Mouse (Mus musculus) liver, embryonic 14.5 days (tissue): ENCODE data around the gene Abca2. TPM values are rescaled to one million over a fixed set of nuclear protein-coding genes. Genes with fewer than 3 reads are reported as not detected.
A peak's percentile ranks its signal among the peaks of the same experiment; 100 is the strongest.

Experiments
- ATAC-seq: fragments of 200-750 bp; cut with Nextera tagmentation; 2 replicates; pipeline ENCODE4 v1.8.0; 2017; ENCODE audit warnings: moderate number of reproducible peaks, mild to moderate bottlenecking, moderate library complexity; ENCODE audit not compliant: insufficient read depth
- DNase-seq, 3 experiments: peaks; one replicate each; pipeline ENCODE4 v3.0.0-alpha.2; 2012 to 2013; ENCODE audit warnings: low read depth in 3 of 3, low spot score in 3 of 3
- H3K27ac ChIP-seq: fragments of 300-500 bp; sonication (generic); 2 replicates; pipeline ENCODE4 v1.5.1; 2014; ENCODE audit warnings: moderate library complexity, mild to moderate bottlenecking, control low read depth, inconsistent platforms
- H3K27me3 ChIP-seq: fragments of 300-500 bp; sonication (generic); 2 replicates; pipeline ENCODE4 v1.6.1; 2014; ENCODE audit warnings: mild to moderate bottlenecking, low read length, moderate library complexity; ENCODE audit not compliant: control insufficient read depth, insufficient read depth
- H3K36me3 ChIP-seq: fragments of 300-500 bp; sonication (generic); replicated peaks from 2 replicates; pipeline ENCODE4 v1.6.1; 2014; ENCODE audit warnings: low read depth; ENCODE audit not compliant: control insufficient read depth, insufficient read depth
- H3K4me1 ChIP-seq, 2 experiments: fragments of 200-500 bp in 1 of 2; fragments of 300-500 bp in 1 of 2; sonication (generic) in 1 of 2; replicated peaks; 2 replicates each; pipeline ENCODE4 v1.6.1; 2012 to 2014; ENCODE audit warnings: antibody characterized with exemption in 1 of 2, inconsistent platforms in 1 of 2, low read length in 1 of 2; ENCODE audit not compliant: control insufficient read depth in 2 of 2, insufficient read depth in 2 of 2
- H3K4me2 ChIP-seq: fragments of 300-500 bp; sonication (generic); 2 replicates; pipeline ENCODE4 v1.6.1; 2014; ENCODE audit warnings: low read depth, mild to moderate bottlenecking, control low read depth, moderate library complexity
- H3K4me3 ChIP-seq, 2 experiments: fragments of 200-500 bp in 1 of 2; fragments of 300-500 bp in 1 of 2; sonication (generic) in 1 of 2; 2 replicates each; pipeline ENCODE4 v1.5.1; 2012 to 2014; ENCODE audit warnings: low read depth in 2 of 2, low read length in 2 of 2, mild to moderate bottlenecking in 2 of 2, control low read depth in 1 of 2, inconsistent platforms in 1 of 2, moderate library complexity in 1 of 2; ENCODE audit not compliant: insufficient read depth in 1 of 2
- H3K9ac ChIP-seq: fragments of 300-500 bp; sonication (generic); replicated peaks from 2 replicates; pipeline ENCODE4 v1.6.1; 2014; ENCODE audit warnings: mild to moderate bottlenecking, control low read depth, moderate library complexity
- H3K9me3 ChIP-seq: fragments of 300-500 bp; sonication (generic); 2 replicates; pipeline ENCODE4 v1.6.1; 2016; ENCODE audit warnings: low read length, mixed read lengths; ENCODE audit not compliant: control insufficient read depth
- CTCF ChIP-seq: IDR thresholded peaks from 2 replicates; pipeline ENCODE4 v1.5.1; 2016; ENCODE audit warnings: antibody characterized with exemption, low read depth, control low read depth
- EP300 ChIP-seq: IDR thresholded peaks from 2 replicates; pipeline ENCODE4 v1.6.1; 2016; ENCODE audit warnings: antibody characterized with exemption, low read depth
- WGBS: fragments of 180-500 bp; shearing (Covaris S2); extraction: QIAGEN DNeasy Blood & Tissue Kit; methylation state at CpG from one replicate; pipeline ENCODE4 v1.1.7; 2014; ENCODE audit not compliant: insufficient replicate concordance; 5-methylcytosine and 5-hydroxymethylcytosine counted together
- polyA plus RNA-seq, 2 experiments: library from polyadenylated mRNA; depleted of rRNA in 1 of 2; stranded (reverse) in 1 of 2; unstranded in 1 of 2; fragments of >200 nt; fragmentation: Nextera tagmentation in 1 of 2; extraction: Ambion mirVana in 1 of 2; gene quantifications; 2 replicates each; pipeline versions ENCODE4 v1.2.1 to v1.2.3; 2012 to 2014

The Abca2 gene
- polyA plus RNA-seq, 2 experiments, result 0.91 to 2.5 TPM

DNA sequence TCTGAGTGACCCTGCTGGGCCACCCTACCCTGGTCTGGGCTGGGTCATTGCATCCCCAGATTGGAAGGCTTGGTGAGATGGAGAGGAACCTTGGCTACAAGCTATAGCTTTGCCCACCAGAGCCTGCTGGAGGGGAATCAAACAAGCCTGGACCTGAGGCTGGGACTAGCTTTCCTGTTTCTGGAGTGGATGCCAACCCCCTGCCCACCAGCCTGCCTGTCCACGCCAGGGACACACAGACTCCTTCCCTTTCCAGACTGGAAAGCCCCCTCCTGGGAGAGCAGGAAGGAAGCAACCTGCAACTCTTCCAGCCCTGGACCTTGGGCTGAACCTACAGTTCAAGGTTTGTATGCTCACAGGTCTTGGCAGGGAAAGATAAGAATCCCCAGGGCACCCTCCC, 4.9 kb upstream of the Abca2 start:
- WGBS, result 40% methylated on average over 1 of the region's 1 CpGs
- Histone ChIP-seq H3K36me3 (no peaks in the 10 kb centered on the region), H3K27me3 (no peaks in the 10 kb centered on the region), H3K4me3 (no peak overlapping the region), H3K4me1 (no peaks in the 10 kb centered on the region), H3K9ac (no peak overlapping the region), H3K4me2 (no peak overlapping the region), H3K9me3 (no peaks in the 10 kb centered on the region), H3K27ac (no peak overlapping the region)
- no peak for TF ChIP-seq EP300
- TF ChIP-seq CTCF, result no peak
- DNase-seq, result no peak
- no peak for ATAC-seq

DNA sequence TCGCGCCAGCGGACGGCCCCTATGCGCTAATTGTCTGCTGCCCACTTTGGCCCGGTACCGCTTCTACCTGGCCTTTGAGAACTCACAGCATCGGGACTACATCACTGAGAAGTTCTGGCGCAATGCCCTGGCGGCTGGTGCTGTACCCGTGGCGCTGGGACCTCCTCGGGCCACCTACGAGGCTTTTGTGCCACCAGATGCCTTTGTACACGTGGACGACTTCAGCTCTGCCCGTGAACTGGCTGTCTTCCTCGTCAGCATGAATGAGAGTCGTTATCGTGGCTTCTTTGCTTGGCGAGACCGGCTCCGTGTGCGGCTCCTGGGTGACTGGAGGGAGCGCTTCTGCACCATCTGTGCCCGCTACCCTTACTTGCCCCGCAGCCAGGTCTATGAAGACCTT, 3.0 kb upstream of the Abca2 start:
- Histone ChIP-seq H3K4me2 (no peak overlapping the region), H3K27ac (no peak overlapping the region), H3K4me1 (no peaks in the 10 kb centered on the region), H3K4me3 (no peak overlapping the region), H3K9me3 (no peaks in the 10 kb centered on the region), H3K36me3 (no peaks in the 10 kb centered on the region), H3K27me3 (peaks cover 7% of the 10 kb centered on the region), H3K9ac (no peak overlapping the region)
- 63% methylated on average over 27 of the region's 27 CpGs for WGBS
- no peak for TF ChIP-seq EP300
- no peak for TF ChIP-seq CTCF
- DNase-seq, result no peak
- no peak for ATAC-seq

DNA sequence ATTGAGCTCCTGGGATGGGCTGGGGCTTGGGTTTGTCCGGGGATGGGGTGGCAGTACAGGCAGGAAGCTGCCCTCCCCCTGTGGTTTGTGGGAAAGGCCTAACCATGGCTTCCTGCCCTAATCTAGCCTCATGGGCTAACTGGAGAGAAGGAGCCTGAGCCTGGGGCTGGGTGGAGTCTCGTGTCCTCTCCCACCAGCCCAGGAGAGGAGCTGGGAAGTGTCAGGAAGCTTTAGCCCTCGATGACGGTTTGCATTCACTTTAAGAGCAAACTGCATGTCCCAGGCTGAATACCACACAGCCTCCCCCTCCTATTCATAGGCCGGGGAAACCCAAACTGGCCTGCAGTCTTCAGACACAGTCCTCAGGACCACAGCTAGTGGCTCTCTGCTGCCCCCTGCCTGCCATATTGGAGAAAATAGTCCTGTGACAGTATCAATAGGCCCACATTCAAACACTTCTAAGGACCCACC, 1.7 kb upstream of the Abca2 start:
- no peak for ATAC-seq
- Histone ChIP-seq H3K36me3 (no peaks in the 10 kb centered on the region), H3K27me3 (peaks cover 7% of the 10 kb centered on the region), H3K4me3 (no peak overlapping the region), H3K4me2 (no peak overlapping the region), H3K4me1 (no peaks in the 10 kb centered on the region), H3K9me3 (no peaks in the 10 kb centered on the region), H3K27ac (no peak overlapping the region), H3K9ac (no peak overlapping the region)
- 8% methylated on average over 5 of the region's 5 CpGs for WGBS
- TF ChIP-seq EP300, result no peak
- TF ChIP-seq CTCF, result peak; percentile 95
- peak; percentile 50 to 59 (median 56) for DNase-seq

DNA sequence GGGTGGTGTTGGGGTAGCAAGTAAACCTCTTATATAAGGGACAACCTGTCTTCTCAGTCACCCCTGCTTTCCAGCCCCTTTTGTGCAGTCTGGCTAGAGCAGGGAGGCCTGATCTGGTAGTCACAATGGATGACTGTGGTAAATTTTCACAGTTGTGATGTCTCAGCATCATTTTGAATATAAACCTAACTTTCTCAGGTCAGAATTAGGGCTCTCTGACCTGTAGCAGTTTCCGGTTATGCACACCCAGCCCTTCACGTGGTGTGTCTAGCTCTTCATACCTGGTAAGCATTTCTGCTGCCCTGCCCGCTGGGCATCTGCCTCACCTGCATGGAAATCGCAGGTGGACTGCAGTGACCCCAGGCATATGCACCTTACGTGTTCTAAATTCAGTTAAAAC, 1.2 kb upstream of the Abca2 start:
- DNase-seq, result no peak
- Histone ChIP-seq H3K4me3 (no peak overlapping the region), H3K4me2 (no peak overlapping the region), H3K9ac (no peak overlapping the region), H3K4me1 (no peaks in the 10 kb centered on the region), H3K27ac (no peak overlapping the region), H3K27me3 (peaks cover 7% of the 10 kb centered on the region), H3K9me3 (no peaks in the 10 kb centered on the region), H3K36me3 (no peaks in the 10 kb centered on the region)
- 77% methylated on average over 5 of the region's 5 CpGs for WGBS
- TF ChIP-seq CTCF (no peak), EP300 (no peak)
- ATAC-seq, result no peak

DNA sequence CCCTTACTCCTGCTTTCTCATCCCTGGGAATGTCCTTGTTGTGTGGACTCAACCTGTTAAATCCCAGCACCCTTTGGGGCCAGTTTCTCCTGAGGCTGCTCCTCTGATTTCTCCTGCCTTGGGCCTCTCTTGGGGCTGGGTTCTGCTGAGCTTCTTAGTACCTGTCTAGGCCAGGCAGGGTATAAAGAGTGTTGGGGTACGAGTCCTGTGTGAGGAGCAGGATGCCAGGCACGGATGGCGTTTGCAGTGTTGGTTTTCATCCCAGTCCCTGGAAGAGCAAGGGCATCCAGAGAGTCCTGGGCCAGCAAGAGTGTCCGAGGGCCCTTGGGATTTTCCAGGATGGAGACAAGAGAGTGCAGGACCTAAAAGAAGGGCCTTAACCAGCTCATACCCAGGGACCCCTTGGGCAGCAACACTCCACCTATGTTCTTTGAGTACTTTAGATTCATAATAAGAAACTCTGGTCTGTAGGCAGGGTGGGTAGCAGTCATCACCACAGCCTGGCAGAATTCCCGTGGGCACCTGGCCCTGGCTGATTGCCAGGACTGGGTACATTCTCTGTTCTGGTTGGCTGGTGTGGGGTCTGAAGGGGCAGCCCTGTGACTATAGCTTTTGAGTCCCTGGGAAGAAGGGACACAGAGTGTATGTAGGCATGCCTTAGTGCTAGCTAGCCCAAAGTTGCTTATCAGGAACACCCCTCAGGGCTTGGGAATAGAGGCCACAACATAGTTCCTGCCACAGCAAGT, 1.1 kb downstream of the Abca2 start:
- no peak for DNase-seq
- H3K36me3 ChIP-seq, result no peaks in the 10 kb centered on the region
- H3K27ac ChIP-seq, result no peak overlapping the region
- no peak overlapping the region for H3K4me3 ChIP-seq
- TF ChIP-seq EP300 (no peak), CTCF (no peak)
- no peak overlapping the region for H3K9ac ChIP-seq
- peaks cover 7% of the 10 kb centered on the region for H3K27me3 ChIP-seq
- 71% methylated on average over 5 of the region's 5 CpGs for WGBS
- H3K9me3 ChIP-seq, result no peaks in the 10 kb centered on the region
- no peaks in the 10 kb centered on the region for H3K4me1 ChIP-seq
- no peak for ATAC-seq
- H3K4me2 ChIP-seq, result peak overlapping the region; percentile 93
